Comparison of ENCODE assay signal across 8 mouse cellular contexts in genomic region chr5:65763088-65763915, GRCm38 (mm10). TPM values are rescaled to one million over a fixed set of nuclear protein-coding genes. Genes with fewer than 3 reads are reported as not detected.
DNase-seq lines count a peak whose midpoint lies in the region; ATAC-seq and TF ChIP-seq lines count a peak whose summit lies in the region.

TSS of gene N4bp2 (plus strand) at chr5:65763521.

- WGBS in hindbrain, embryonic 11.5 days = under 1% methylated on average over 38 of the region's 80 CpGs

- peak within 1 kb of the TSS; percentile 90 for H3K27ac ChIP-seq in MEL (ENCODE audit: control insufficient read depth, low read depth, low read length)
- peak within 1 kb of the TSS; percentile 100 for H3K27ac ChIP-seq in hindbrain, embryonic 11.5 days (ENCODE audit: low read depth, low read length)

- H3K9me3 ChIP-seq in MEL (replicated peaks; ENCODE audit: insufficient read depth, low read length) = no peaks in the 10 kb centered on the region
- no peaks in the 10 kb centered on the region for H3K9me3 ChIP-seq in hindbrain, embryonic 11.5 days (ENCODE audit: control insufficient read depth, low read length)

- H3K4me1 ChIP-seq in MEL (ENCODE audit: control insufficient read depth in 1 of 2, insufficient read depth in 2 of 2, low read length in 2 of 2) = peaks cover 2 to 14% of the 10 kb centered on the region in 2 experiments; a peak in 3 of 4 replicates
- H3K4me1 ChIP-seq in hindbrain, embryonic 11.5 days (replicated peaks; ENCODE audit: control insufficient read depth, insufficient read depth, low read length) = no peaks in the 10 kb centered on the region

- no peak for TF ChIP-seq CTCF in MEL (IDR thresholded peaks at IDR 0.05 in 2 of 3, conservative IDR thresholded peaks at IDR 0.05 in 1 of 3; ENCODE audit: control insufficient read depth in 1 of 3, insufficient read depth in 1 of 3, low read depth in 2 of 3, low read length in 3 of 3, poor library complexity in 1 of 3, severe bottlenecking in 1 of 3)

- no peaks in the 10 kb centered on the region for H3K27me3 ChIP-seq in MEL (ENCODE audit: control insufficient read depth in 1 of 2, insufficient read depth in 2 of 2, low read length in 2 of 2)
- H3K27me3 ChIP-seq in hindbrain, embryonic 11.5 days (ENCODE audit: control insufficient read depth, insufficient read depth, low read length) = no peaks in the 10 kb centered on the region

- H3K4me3 ChIP-seq in MEL (ENCODE audit: control insufficient read depth in 1 of 2, insufficient read depth in 1 of 2, low read depth in 2 of 2, low read length in 2 of 2) = peak within 1 kb of the TSS; percentile 95 to 96
- H3K4me3 ChIP-seq in hindbrain, embryonic 11.5 days (ENCODE audit: low read depth, low read length) = peak within 1 kb of the TSS; percentile 91

- H3K9ac ChIP-seq in MEL (ENCODE audit: control insufficient read depth, low read depth, low read length, poor library complexity, severe bottlenecking) = peak within 1 kb of the TSS; percentile 100
- H3K9ac ChIP-seq in hindbrain, embryonic 11.5 days (ENCODE audit: low read depth, low read length) = peak within 1 kb of the TSS; percentile 99

- DNase-seq in MEL (ENCODE audit: low read depth, low spot score) = peak; percentile 66
- peak; percentile 82 for DNase-seq in cerebellum, adult 9-11 months
- DNase-seq in frontal cortex, adult 2 months (ENCODE audit: extremely low spot score in 1 of 2, low spot score in 1 of 2) = peak; percentile 17 to 65
- DNase-seq in hindbrain, embryonic 11.5 days (ENCODE audit: low spot score) = peak; percentile 77
- DNase-seq in layer of hippocampus, postnatal 10 days (ENCODE audit: low spot score in 2 of 2) = peak; percentile 82 to 83
- peak; percentile 77 for DNase-seq in lung, postnatal 10 days
- DNase-seq in ovary, postnatal 14 days (ENCODE audit: low spot score) = peak; percentile 72
- DNase-seq in thymus, postnatal 36 days = peak; percentile 75 to 80

- no peak for TF ChIP-seq RAD21 in MEL (IDR thresholded peaks at IDR 0.05; ENCODE audit: low read depth, low read length)

- H3K4me2 ChIP-seq in hindbrain, embryonic 11.5 days (replicated peaks; ENCODE audit: low read depth, low read length) = peak within 1 kb of the TSS; percentile 91

- peaks cover 20% of the 10 kb centered on the region for H3K79me2 ChIP-seq in MEL (ENCODE audit: control insufficient read depth, insufficient read depth, low read length, poor library complexity)

- H3K36me3 ChIP-seq in MEL (ENCODE audit: control insufficient read depth in 1 of 2, insufficient read depth in 2 of 2, low read length in 2 of 2) = peaks cover 0 to 15% of the 10 kb centered on the region in 2 experiments; a peak in 2 of 4 replicates
- H3K36me3 ChIP-seq in hindbrain, embryonic 11.5 days (ENCODE audit: control insufficient read depth, insufficient read depth, low read length) = no peaks in the 10 kb centered on the region

- ATAC-seq in hindbrain, embryonic 11.5 days (ENCODE audit: low FRiP score) = peak; percentile 64

- TF ChIP-seq POLR2A in MEL (IDR thresholded peaks at IDR 0.05; ENCODE audit: control insufficient read depth in 1 of 2, insufficient read depth in 1 of 2, low read depth in 1 of 2, low read length in 2 of 2, poor library complexity in 1 of 2) = no peak

- TF ChIP-seq EP300 in MEL (IDR thresholded peaks at IDR 0.05; ENCODE audit: low read depth in 1 of 2, low read length in 2 of 2) = no peak; a peak in 1 of 4 replicates

TF ChIP-seq in MEL, 35 proteins besides CTCF, POLR2A, EP300 and RAD21:
- TF ChIP-seq UBTF (IDR thresholded peaks at IDR 0.05; ENCODE audit: borderline replicate concordance, insufficient read depth, low read depth, low read length) (0 out of 2 replicates have a peak, but pooled peaks have one; percentile 94), NRF1 (IDR thresholded peaks at IDR 0.05; ENCODE audit: insufficient read depth, low read depth, low read length, poor library complexity, severe bottlenecking) (no peak), SMC3 (IDR thresholded peaks at IDR 0.05; ENCODE audit: low read depth, low read length) (no peak), POLR2AphosphoS5 (IDR thresholded peaks at IDR 0.05; ENCODE audit: borderline replicate concordance, low read depth, low read length) (no peak), TCF12 (IDR thresholded peaks at IDR 0.05; ENCODE audit: low read depth, low read length) (no peak), CHD2 (IDR thresholded peaks at IDR 0.05; ENCODE audit: low read length) (no peak), ZKSCAN1 (IDR thresholded peaks at IDR 0.05; ENCODE audit: low read depth, low read length) (no peak), BHLHE40 (IDR thresholded peaks at IDR 0.05; ENCODE audit: borderline replicate concordance, low read depth, low read length) (no peak), POLR2AphosphoS2 (IDR thresholded peaks at IDR 0.05; ENCODE audit: low read length) (no peak), KAT2A (conservative IDR thresholded peaks at IDR 0.05; ENCODE audit: low read depth, low read length) (0 out of 2 replicates have a peak, but pooled peaks have one; percentile 13), MEF2A (IDR thresholded peaks at IDR 0.05; ENCODE audit: extremely low read depth, insufficient replicate concordance, low read depth, low read length, poor library complexity, severe bottlenecking) (no peak), SIN3A (IDR thresholded peaks at IDR 0.05; ENCODE audit: low read length) (peak; percentile 35), GATA1 (IDR thresholded peaks at IDR 0.05; ENCODE audit: low read depth, low read length) (no peak), TAL1 (IDR thresholded peaks at IDR 0.05; ENCODE audit: low read length) (no peak), E2F4 (IDR thresholded peaks at IDR 0.05; ENCODE audit: borderline replicate concordance, low read depth, low read length) (no peak), ETS1 (IDR thresholded peaks at IDR 0.05; ENCODE audit: low read depth, low read length) (peak; percentile 19; the same call in 1 of the 2 replicates), ZNF384 (IDR thresholded peaks at IDR 0.05; ENCODE audit: low read depth, low read length) (no peak), USF1 (IDR thresholded peaks at IDR 0.05; ENCODE audit: low read depth, low read length) (no peak), GABPA (IDR thresholded peaks at IDR 0.05; ENCODE audit: low read depth, low read length) (no peak), MAZ (IDR thresholded peaks at IDR 0.05; ENCODE audit: low read depth, low read length) (0 out of 2 replicates have a peak, but pooled peaks have one; percentile 16), NELFE (IDR thresholded peaks at IDR 0.05; ENCODE audit: low read depth, low read length) (no peak), USF2 (IDR thresholded peaks at IDR 0.05; ENCODE audit: borderline replicate concordance in 1 of 2, insufficient read depth in 1 of 2, low read depth in 1 of 2, low read length in 2 of 2) (no peak), TBP (IDR thresholded peaks at IDR 0.05; ENCODE audit: low read depth, low read length) (peak; percentile 43; the same call in 1 of the 2 replicates), CHD1 (IDR thresholded peaks at IDR 0.05; ENCODE audit: low read depth, low read length) (peak; percentile 52; the same call in 1 of the 2 replicates), HCFC1 (IDR thresholded peaks at IDR 0.05; ENCODE audit: low read depth, low read length) (no peak; the same call in 1 of the 2 replicates)

RNA-seq across cellular contexts. Expression of gene N4bp2, which starts in this region (rescaled TPM):
- 10.1 and 11.4 TPM in 2 replicates for total RNA-seq in MEL (2012; rRNA removed)
- polyA plus RNA-seq in MEL (2012; ENCODE audit: insufficient read depth in 1 of 2, insufficient read length in 2 of 2, low read depth in 1 of 2, low replicate concordance in 2 of 2, missing spikeins in 1 of 2) = 10 to 100 TPM; 12.9 to 50.6 TPM
- polyA plus RNA-seq in frontal cortex, adult 2 months (2012; rRNA removed) = 5.9 and 6.9 TPM in 2 replicates
- polyA plus RNA-seq in hindbrain, embryonic 11.5 days (2014; fragmentation: Nextera tagmentation; extraction: Ambion mirVana) = 39.6 and 55.7 TPM in 2 replicates
- total RNA-seq in layer of hippocampus, postnatal 10 days (2021) = 10 to 100 TPM; 19.3 to 20.1 TPM

Comparison
In these comparisons a context has a peak if more than half of its experiments do, and no peak if none do; other contexts are left out.
1. Peak in every context shown above with its lines: DNase-seq, ATAC-seq, H3K4me3 ChIP-seq and H3K27ac ChIP-seq.